Mouse (Mus musculus) layer of hippocampus, postnatal 25 days (tissue): Measurements from ENCODE around the gene Stat5b. TPM values are rescaled to one million over a fixed set of nuclear protein-coding genes. Genes with fewer than 3 reads are reported as not detected.
A peak's percentile ranks its signal among the peaks of the same experiment; 100 is the strongest.

Experiments
- DNase-seq, 2 experiments: peaks; one replicate each; pipeline ENCODE4 v3.0.0; 2022; ENCODE audit warnings: mixed read lengths in 2 of 2, low spot score in 1 of 2; ENCODE audit errors: extremely low spot score in 1 of 2
- total RNA-seq, 2 experiments: library from RNA; stranded (reverse); gene quantifications; 2 replicates each; pipeline ENCODE4 v1.2.3; 2021

Gene Stat5b
- total RNA-seq, 2 experiments from 2014 or later: 11.5 to 11.7 TPM

GRCm38 (mm10) chr11:100747114-100747513 lies 103.4 kb downstream of the Stat5b start:
- DNase-seq: no peak

GRCm38 (mm10) chr11:100746546-100746945 lies 104.0 kb downstream of the Stat5b start:
- DNase-seq: no peak

- DNase-seq: peak; percentile 29 to 58
Observed at GRCm38 (mm10) chr11:100745085-100745484, 105.4 kb downstream of the Stat5b start.

GRCm38 (mm10) chr11:100741348-100741747 lies 109.2 kb downstream of the Stat5b start:
- no peak for DNase-seq

- no peak for DNase-seq
Observed at GRCm38 (mm10) chr11:100738749-100739148, 111.8 kb downstream of the Stat5b start.

- DNase-seq: peak; percentile 90 to 93
Observed at GRCm38 (mm10) chr11:100738066-100738604, 112.4 kb downstream of the Stat5b start, which contains the start of gene Rab5c. TSS of gene Rab5c (minus strand) at chr11:100738215.

GRCm38 (mm10) chr11:100737105-100737733 lies 113.3 kb downstream of the Stat5b start:
- DNase-seq: no peak

- no peak for DNase-seq
Observed at GRCm38 (mm10) chr11:100736746-100737080, 113.8 kb downstream of the Stat5b start.

- no peak for DNase-seq
Observed at GRCm38 (mm10) chr11:100735954-100736745, 114.4 kb downstream of the Stat5b start.

GRCm38 (mm10) chr11:100735134-100735865 lies 115.2 kb downstream of the Stat5b start:
- no peak for DNase-seq

Other genes starting within 250 kb of the Stat5b start
- 10 to 100 TPM; 15.1 to 16.5 TPM for gene Nkiras2, start 231.5 kb downstream of the Stat5b start, total RNA-seq
- gene Dnajc7, start 230.6 kb downstream of the Stat5b start, total RNA-seq: 100 to 1,000 TPM; 234 to 286 TPM
- gene Zfp385c, start 158.3 kb downstream of the Stat5b start, total RNA-seq: under 1 TPM in 1 of 2 experiments, not detected in 1; 0.31 TPM
- 1 to 10 TPM; 1.4 to 2.1 TPM for gene Dhx58, start 146.5 kb downstream of the Stat5b start, total RNA-seq
- 10 to 100 TPM; 55.6 to 55.9 TPM for gene Kat2a, start 138.3 kb downstream of the Stat5b start, total RNA-seq
- gene Hspb9, start 136.9 kb downstream of the Stat5b start, total RNA-seq: not detected
- gene Rab5c, start 112.5 kb downstream of the Stat5b start, total RNA-seq: 100 to 1,000 TPM; 141 to 152 TPM
- gene Kcnh4, start 90.8 kb downstream of the Stat5b start, total RNA-seq: 1 to 10 TPM; 1.1 to 1.8 TPM
- gene Hcrt, start 87.8 kb downstream of the Stat5b start, total RNA-seq: not detected
- 1 to 10 TPM; 5.2 to 6.8 TPM for gene Ghdc, start 79.8 kb downstream of the Stat5b start, total RNA-seq
- gene Stat5a, start 8.6 kb upstream of the Stat5b start, total RNA-seq: 1 to 10 TPM; 1.1 to 1.7 TPM
- 10 to 100 TPM; 32.9 to 34.4 TPM for gene Stat3, start 88.8 kb upstream of the Stat5b start, total RNA-seq
- 10 to 100 TPM; 14.2 to 15.8 TPM for gene Cavin1, start 120.2 kb upstream of the Stat5b start, total RNA-seq
- 100 to 1,000 TPM; 446 to 454 TPM for gene Atp6v0a1, start 158.7 kb upstream of the Stat5b start, total RNA-seq
- gene Naglu, start 219.3 kb upstream of the Stat5b start, total RNA-seq: 10 to 100 TPM in 1 of 2 experiments, 1 to 10 TPM in 1; 9.2 to 10.8 TPM
- gene Hsd17b1, start 227.7 kb upstream of the Stat5b start, total RNA-seq: under 1 TPM; 0.63 to 0.94 TPM
- 10 to 100 TPM; 25.1 to 29.9 TPM for gene Coasy, start 231.8 kb upstream of the Stat5b start, total RNA-seq
- gene Mlx, start 236.6 kb upstream of the Stat5b start, total RNA-seq: 10 to 100 TPM; 45.1 to 45.6 TPM
- 1 to 10 TPM; 3.3 to 4.4 TPM for gene Psmc3ip, start 244.7 kb upstream of the Stat5b start, total RNA-seq